Mouse (Mus musculus) midbrain, postnatal 0 days (tissue): Measurements from ENCODE around the gene Agxt. TPM values are rescaled to one million over a fixed set of nuclear protein-coding genes. Genes with fewer than 3 reads are reported as not detected.

Source experiments
- ATAC-seq: fragments of 200-750 bp; cut with Nextera tagmentation; 2 replicates; pipeline ENCODE4 v1.8.0; 2017; ENCODE audit warnings: moderate number of reproducible peaks, mild to moderate bottlenecking, moderate TSS enrichment, moderate library complexity; ENCODE audit not compliant: low FRiP score
- DNase-seq: peaks from one replicate; pipeline ENCODE4 v3.0.0-alpha.2; 2015; ENCODE audit warnings: low spot score
- H3K27ac ChIP-seq: fragments of 300-500 bp; sonication (generic); 2 replicates; pipeline ENCODE4 v1.5.1; 2014; ENCODE audit warnings: low read depth, mild to moderate bottlenecking, low read length, mixed read lengths
- H3K27me3 ChIP-seq: fragments of 300-500 bp; sonication (generic); 2 replicates; pipeline ENCODE4 v1.6.1; 2014; ENCODE audit warnings: low read length, control low read depth, mixed read lengths; ENCODE audit not compliant: insufficient read depth
- H3K36me3 ChIP-seq: fragments of 300-500 bp; sonication (generic); 2 replicates; pipeline ENCODE4 v1.6.1; 2014; ENCODE audit warnings: low read length, control low read depth, mixed read lengths; ENCODE audit not compliant: insufficient read depth
- H3K4me1 ChIP-seq: fragments of 300-500 bp; sonication (generic); 2 replicates; pipeline ENCODE4 v1.6.1; 2014; ENCODE audit warnings: mild to moderate bottlenecking, control low read depth, antibody characterized with exemption, low read length, mixed read lengths; ENCODE audit not compliant: insufficient read depth
- H3K4me2 ChIP-seq: fragments of 300-500 bp; sonication (generic); 2 replicates; pipeline ENCODE4 v1.6.1; 2014; ENCODE audit warnings: low read depth, mild to moderate bottlenecking, low read length, mixed read lengths; ENCODE audit not compliant: poor library complexity, severe bottlenecking
- H3K4me3 ChIP-seq: fragments of 300-500 bp; sonication (generic); 2 replicates; pipeline ENCODE4 v1.5.1; 2014; ENCODE audit warnings: low read depth, mild to moderate bottlenecking, low read length, moderate library complexity
- H3K9ac ChIP-seq: fragments of 300-500 bp; sonication (generic); replicated peaks from 2 replicates; pipeline ENCODE4 v1.6.1; 2014; ENCODE audit warnings: mild to moderate bottlenecking, low read length, moderate library complexity, mixed read lengths; ENCODE audit not compliant: poor library complexity, severe bottlenecking
- H3K9me3 ChIP-seq: fragments of 300-500 bp; sonication (generic); 2 replicates; pipeline ENCODE4 v1.6.1; 2016; ENCODE audit warnings: low read length, control low read depth
- CTCF ChIP-seq: IDR thresholded peaks from 2 replicates; pipeline ENCODE4 v1.5.1; 2016; ENCODE audit warnings: antibody characterized with exemption, mild to moderate bottlenecking
- WGBS: fragments of 180-500 bp; shearing (Covaris S2); extraction: QIAGEN DNeasy Blood & Tissue Kit; methylation state at CpG from one replicate; pipeline ENCODE4 v1.1.7; 2014; 5-methylcytosine and 5-hydroxymethylcytosine counted together
- polyA plus RNA-seq: library from polyadenylated mRNA; unstranded; fragments of >200 nt; fragmentation: Nextera tagmentation; extraction: Ambion mirVana; gene quantifications from 2 replicates; pipeline ENCODE4 v1.2.1, GENCODE M21; 2015
- total RNA-seq: library from RNA; depleted of rRNA; stranded (reverse); fragments of >200 nt; gene quantifications from 2 replicates; pipeline ENCODE4 v1.2.3, GENCODE M21; 2014

Gene Agxt
- total and polyA plus RNA-seq, 2 experiments from 2014 or later, result not detected

DNA sequence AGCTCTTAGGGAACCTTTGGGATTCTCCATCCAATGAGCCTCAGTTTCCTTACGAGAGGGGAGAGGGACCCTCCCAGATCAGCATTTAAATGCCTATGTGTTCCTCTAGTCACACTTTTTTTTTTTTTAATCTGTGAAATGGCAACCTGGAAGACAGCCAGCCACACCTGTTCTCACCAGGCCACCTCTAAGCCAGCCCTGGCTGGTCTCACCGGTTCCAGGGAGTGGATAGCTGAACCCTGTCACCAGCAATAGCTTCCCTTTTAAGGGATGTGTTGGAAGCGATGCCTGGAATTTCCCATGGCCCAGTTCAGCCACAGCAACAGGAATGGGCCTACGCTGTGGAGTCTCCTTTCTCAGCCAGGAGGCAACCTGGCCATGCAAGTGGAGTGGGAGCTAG, 22.5 kb downstream of the Agxt start:
- H3K36me3 ChIP-seq, result no peaks in the 10 kb centered on the region
- no peak overlapping the region for H3K4me3 ChIP-seq
- H3K9me3 ChIP-seq, result no peaks in the 10 kb centered on the region
- no peak overlapping the region for H3K4me2 ChIP-seq
- WGBS, result 86% methylated on average over 4 of the region's 4 CpGs
- H3K4me1 ChIP-seq, result no peaks in the 10 kb centered on the region
- DNase-seq, result no peak
- H3K27me3 ChIP-seq, result no peaks in the 10 kb centered on the region
- TF ChIP-seq CTCF, result no peak
- no peak for ATAC-seq
- H3K27ac ChIP-seq, result no peak overlapping the region
- H3K9ac ChIP-seq, result no peak overlapping the region

DNA sequence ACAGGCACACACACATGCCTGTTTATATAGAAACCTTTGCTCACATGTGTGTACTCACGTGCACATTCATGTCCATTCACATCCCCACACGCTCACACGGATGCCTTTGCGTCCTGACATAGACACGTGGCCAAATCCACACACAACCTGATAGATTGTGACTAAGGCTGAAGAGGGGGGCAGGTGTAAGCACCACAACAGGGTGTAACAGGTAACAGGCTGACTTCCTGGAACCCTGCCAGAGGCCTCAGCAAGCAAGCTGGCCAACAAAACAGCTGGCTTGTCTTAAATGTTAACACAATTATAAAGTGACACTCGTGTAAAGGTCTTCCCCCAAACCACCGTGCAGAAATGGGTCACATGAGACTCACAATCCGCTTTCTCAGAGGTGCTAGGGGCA, 23.9 kb downstream of the Agxt start:
- ATAC-seq (no peak), DNase-seq (no peak)
- H3K4me1 ChIP-seq, result no peaks in the 10 kb centered on the region
- TF ChIP-seq CTCF, result no peak
- no peak overlapping the region for H3K4me3 ChIP-seq
- no peak overlapping the region for H3K9ac ChIP-seq
- no peaks in the 10 kb centered on the region for H3K27me3 ChIP-seq
- H3K36me3 ChIP-seq, result no peaks in the 10 kb centered on the region
- H3K27ac ChIP-seq, result no peak overlapping the region
- no peaks in the 10 kb centered on the region for H3K9me3 ChIP-seq
- WGBS, result 83% methylated on average over 8 of the region's 8 CpGs
- H3K4me2 ChIP-seq, result no peak overlapping the region

DNA sequence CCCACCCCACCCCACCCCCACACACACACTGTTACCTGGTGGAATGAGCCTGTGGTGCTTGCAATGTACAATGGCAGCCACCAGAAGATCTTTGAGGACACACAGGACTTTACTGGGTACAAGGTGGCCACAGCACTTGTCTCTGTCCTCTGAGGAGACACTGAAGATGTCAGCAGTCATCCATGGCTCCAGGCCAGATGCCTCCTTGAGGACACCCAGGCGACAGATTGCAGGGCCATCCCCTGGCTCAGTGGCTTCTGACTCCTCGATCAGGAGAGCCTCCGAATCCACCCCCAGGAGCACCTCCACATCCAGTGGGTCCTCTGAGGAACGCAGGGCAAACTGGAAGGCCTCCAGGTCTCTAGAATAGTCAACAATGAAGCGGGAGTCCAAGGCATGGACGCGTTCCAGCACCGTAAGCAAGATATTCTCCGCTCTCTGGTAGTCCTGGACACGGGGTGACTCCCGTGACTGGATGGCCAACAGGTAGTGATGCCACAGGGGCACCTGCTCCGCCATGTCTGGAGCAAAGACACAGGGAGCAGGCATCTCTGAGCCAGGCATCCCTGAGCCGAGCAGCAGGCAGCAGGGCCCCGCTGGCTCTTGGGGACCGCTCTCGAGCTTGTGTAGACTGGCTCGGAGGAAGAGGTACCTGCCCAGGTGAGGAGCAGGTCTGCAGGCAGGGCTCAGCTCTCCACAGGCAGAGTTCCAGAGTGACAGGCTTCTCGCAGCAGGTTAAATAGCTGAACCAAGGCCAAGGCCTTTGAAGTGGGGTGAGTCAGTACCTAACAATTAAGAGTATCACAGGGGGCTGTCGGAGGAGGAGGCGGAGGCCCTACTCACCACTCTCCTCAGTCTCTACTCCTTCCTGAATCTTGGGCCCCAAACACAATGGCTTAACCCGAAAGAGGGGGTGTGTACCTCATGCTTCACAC, 24.8 kb downstream of the Agxt start:
- WGBS, result 86% methylated on average over 21 of the region's 21 CpGs
- no peak for TF ChIP-seq CTCF
- ATAC-seq, result no peak

DNA sequence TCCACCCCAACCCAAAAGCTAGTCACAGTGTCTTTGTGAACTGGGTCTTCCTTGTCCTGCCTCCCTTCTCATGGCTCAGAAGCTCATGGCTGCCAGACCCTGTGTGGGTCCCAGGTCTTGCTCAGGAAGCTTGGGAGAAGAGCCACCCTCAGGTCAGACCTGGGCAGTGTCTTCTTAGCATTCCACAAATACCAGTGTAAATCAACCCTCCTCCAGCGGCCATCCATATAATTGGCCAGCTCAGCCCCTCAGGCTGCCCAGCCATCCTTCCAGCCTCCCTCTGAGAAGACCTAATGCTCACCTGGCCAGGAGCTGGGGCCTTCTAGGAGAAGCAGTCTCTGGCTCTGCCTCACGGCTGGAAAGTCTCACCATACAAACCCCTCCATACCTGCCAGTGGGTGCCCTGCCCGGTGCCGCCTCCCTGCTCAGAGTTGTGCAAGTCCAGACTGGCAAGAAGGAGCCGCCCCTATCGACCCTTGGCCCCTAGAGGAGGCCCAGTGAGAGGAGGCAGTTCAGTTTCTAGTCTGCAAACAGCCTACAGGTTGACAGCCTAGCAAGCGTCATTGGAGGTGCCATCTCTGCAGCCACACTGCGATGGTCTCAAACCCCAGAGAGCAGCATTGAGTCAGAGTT, 25.6 kb downstream of the Agxt start, which contains the start of gene 2310007B03Rik:
Gene 2310007B03Rik (minus strand): TSS at position 448 of the 633 bp plus-strand sequence.
- DNase-seq (no peak), ATAC-seq (no peak)
- H3K27me3 ChIP-seq, result no peaks in the 10 kb centered on the region
- H3K9ac ChIP-seq, result no peak within 1 kb of the TSS
- H3K4me2 ChIP-seq, result no peak within 1 kb of the TSS
- H3K36me3 ChIP-seq, result no peaks in the 10 kb centered on the region
- no peak within 1 kb of the TSS for H3K4me3 ChIP-seq
- WGBS, result 78% methylated on average over 8 of the region's 8 CpGs
- no peaks in the 10 kb centered on the region for H3K9me3 ChIP-seq
- no peak within 1 kb of the TSS for H3K27ac ChIP-seq
- H3K4me1 ChIP-seq, result no peaks in the 10 kb centered on the region
- TF ChIP-seq CTCF, result no peak

More for the DNA sequence above, 24.8 kb downstream of the Agxt start:
- DNase-seq, result no peak
- no peak overlapping the region for H3K27ac ChIP-seq
- no peaks in the 10 kb centered on the region for H3K36me3 ChIP-seq
- no peak overlapping the region for H3K4me2 ChIP-seq
- H3K4me3 ChIP-seq, result no peak overlapping the region
- H3K9me3 ChIP-seq, result no peaks in the 10 kb centered on the region
- no peaks in the 10 kb centered on the region for H3K4me1 ChIP-seq
- H3K9ac ChIP-seq, result no peak overlapping the region
- no peaks in the 10 kb centered on the region for H3K27me3 ChIP-seq

DNA sequence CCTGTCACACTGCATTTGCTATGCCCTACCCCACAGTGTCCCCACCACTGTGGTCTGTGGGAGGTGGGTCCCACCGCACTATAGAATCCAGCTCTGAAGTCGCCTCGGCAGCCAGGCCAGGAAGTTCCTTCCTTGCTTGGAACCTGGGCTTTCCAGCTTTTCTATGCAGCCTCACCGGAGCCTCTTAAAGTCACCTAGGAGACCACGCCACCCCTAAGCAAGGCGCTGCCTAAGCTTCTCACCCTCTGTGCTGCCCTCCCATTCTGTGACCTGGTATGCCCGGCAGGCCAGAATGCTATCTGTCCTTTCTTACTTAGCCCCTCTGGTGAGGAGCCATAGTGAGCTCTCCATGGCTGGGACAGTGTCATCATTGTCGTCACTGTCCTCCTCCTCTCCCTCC, 26.3 kb downstream of the Agxt start:
- no peak overlapping the region for H3K9ac ChIP-seq
- no peaks in the 10 kb centered on the region for H3K4me1 ChIP-seq
- H3K4me2 ChIP-seq, result no peak overlapping the region
- DNase-seq (no peak), ATAC-seq (no peak)
- H3K36me3 ChIP-seq, result no peaks in the 10 kb centered on the region
- no peak overlapping the region for H3K27ac ChIP-seq
- no peaks in the 10 kb centered on the region for H3K27me3 ChIP-seq
- H3K9me3 ChIP-seq, result no peaks in the 10 kb centered on the region
- WGBS, result 66% methylated on average over 8 of the region's 8 CpGs
- no peak overlapping the region for H3K4me3 ChIP-seq
- no peak for TF ChIP-seq CTCF

DNA sequence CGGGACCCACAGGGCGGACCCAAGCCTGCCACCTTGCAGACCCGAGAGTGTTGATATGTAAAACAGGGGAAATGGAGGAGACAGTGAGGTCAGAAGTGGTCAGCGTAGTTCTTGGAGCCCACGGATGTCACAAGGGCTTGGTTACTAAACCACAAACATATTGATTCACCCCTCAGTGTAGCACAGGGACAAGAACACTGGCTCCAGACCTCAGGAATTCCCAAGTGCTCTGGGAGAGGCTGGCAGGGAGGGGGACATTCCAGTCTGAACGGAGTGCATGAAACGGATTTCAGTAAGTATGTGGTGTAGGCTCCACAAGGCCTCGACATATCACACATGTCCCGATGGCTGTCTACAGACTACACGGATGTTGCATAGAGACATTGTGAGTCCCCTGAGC, 26.9 kb downstream of the Agxt start:
- no peak overlapping the region for H3K27ac ChIP-seq
- no peak overlapping the region for H3K4me2 ChIP-seq
- no peaks in the 10 kb centered on the region for H3K4me1 ChIP-seq
- WGBS, result 84% methylated on average over 10 of the region's 10 CpGs
- no peak for TF ChIP-seq CTCF
- no peaks in the 10 kb centered on the region for H3K9me3 ChIP-seq
- H3K27me3 ChIP-seq, result no peaks in the 10 kb centered on the region
- H3K9ac ChIP-seq, result no peak overlapping the region
- DNase-seq (no peak), ATAC-seq (no peak)
- H3K4me3 ChIP-seq, result no peak overlapping the region
- H3K36me3 ChIP-seq, result no peaks in the 10 kb centered on the region
